Mouse (Mus musculus) spleen, adult 2 months (tissue): ENCODE data around the gene Rbm38.

Experiments
- CTCF ChIP-seq: fragments of 200-500 bp; IDR thresholded peaks from 2 replicates; pipeline ENCODE4 v1.5.1; 2011; ENCODE audit warnings: mild to moderate bottlenecking, inconsistent platforms; ENCODE audit not compliant: insufficient read depth, insufficient read length, insufficient replicate concordance; ENCODE audit errors: extremely low read depth
- POLR2A ChIP-seq: fragments of 200-500 bp; IDR thresholded peaks from 2 replicates; pipeline ENCODE4 v1.6.1; 2011; ENCODE audit warnings: low read depth, low read length, inconsistent platforms

GRCm38 (mm10) chr2:172990161-172990560 lies 30.1 kb upstream of the Rbm38 start:
- no peak for TF ChIP-seq POLR2A
- no peak for TF ChIP-seq CTCF
